Mouse (Mus musculus): ENCODE measurements around the gene Nanos3. TPM values are rescaled to one million over a fixed set of nuclear protein-coding genes. Genes with fewer than 3 reads are reported as not detected.

Nanos3 gene
- total RNA-seq, 2 experiments from 2014 or later, result 0.43 TPM; not detected in 1

- no peak for DNase-seq
- intact Hi-C loops (cut with DNase I; ENCODE audit: low total_unique reads), result loop anchor here (10.0 kb wide), 2 partner anchors 96 to 166 kb away; no protein-coding TSS in a partner anchor
Measured at GRCm38 (mm10) chr8:84188671-84189070, 3.7 kb upstream of the Nanos3 start.

DNA sequence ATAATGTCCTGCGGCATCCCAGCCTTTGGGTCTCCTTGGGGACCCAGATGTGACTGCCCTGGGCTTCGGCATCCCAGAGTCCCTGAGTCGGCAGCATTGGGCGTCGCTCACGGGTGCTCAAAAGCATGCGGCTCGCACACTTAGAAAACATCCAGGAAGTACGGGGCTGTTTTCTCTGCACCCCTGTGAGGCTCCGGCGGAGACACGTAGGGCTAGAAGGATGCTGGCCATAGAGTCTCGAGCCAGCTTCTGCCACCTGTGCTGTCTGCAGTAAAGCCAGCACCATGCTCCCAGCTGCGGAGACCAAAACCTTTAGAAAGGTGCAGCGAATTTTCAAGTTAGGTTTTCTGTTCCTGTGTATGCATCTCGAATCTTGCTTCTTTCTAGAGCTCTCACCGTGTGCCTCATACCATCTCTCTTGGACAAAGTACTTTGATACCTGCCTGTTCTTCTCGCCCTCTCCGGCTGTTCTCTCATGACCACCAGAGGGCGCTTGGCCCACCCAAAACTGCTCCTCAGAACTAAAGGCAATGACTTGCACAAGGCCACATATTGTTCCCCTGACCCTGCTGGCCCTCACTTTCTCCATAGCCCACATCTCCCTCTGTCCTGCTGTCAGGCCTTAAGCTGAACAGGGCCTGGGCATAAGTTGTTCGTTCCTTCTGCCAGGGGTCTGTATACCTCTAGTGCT, 2.2 kb upstream of the Nanos3 start:
- intact Hi-C loops (cut with DNase I; ENCODE audit: low total_unique reads), result loop anchor here (2.0 to 10.0 kb wide), 3 partner anchors 24 to 168 kb away; no protein-coding TSS in a partner anchor
- DNase-seq, result no peak

DNA sequence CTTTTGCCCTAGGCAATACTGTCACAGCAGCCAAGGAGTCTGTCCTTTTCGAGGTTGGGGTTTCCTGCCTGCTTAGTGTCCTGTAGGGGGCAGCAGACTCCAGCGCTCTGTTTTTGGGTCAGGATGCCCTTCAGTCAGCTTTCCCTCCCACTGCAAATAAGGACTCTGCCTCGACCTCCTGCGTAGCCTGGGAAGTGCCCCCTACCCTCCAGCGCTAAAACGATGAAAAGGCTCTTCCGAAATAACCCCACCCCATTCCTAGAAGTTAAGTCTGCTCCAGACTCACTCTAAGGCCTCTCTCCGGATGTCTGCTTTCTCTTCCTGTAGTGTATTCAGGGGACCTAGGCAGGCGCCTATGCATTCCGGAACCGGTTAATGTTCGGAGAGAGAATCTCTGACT, 1.5 kb upstream of the Nanos3 start:
- intact Hi-C loops (cut with DNase I; ENCODE audit: low total_unique reads), result loop anchor here (2.0 to 10.0 kb wide), 3 partner anchors 24 to 168 kb away; no protein-coding TSS in a partner anchor
- DNase-seq, result peak; percentile 68

GRCm38 (mm10) chr8:84184085-84185043, 653 bp downstream of the Nanos3 start:
- intact Hi-C loops (cut with DNase I; ENCODE audit: low total_unique reads), result loop anchor here (5.0 to 10.0 kb wide), 3 partner anchors 38 to 170 kb away; no protein-coding TSS in a partner anchor
- DNase-seq, result no peak

GRCm38 (mm10) chr8:84183261-84184084, 1.5 kb downstream of the Nanos3 start:
- DNase-seq, result peak; percentile 29
- intact Hi-C loops (cut with DNase I; ENCODE audit: low total_unique reads), result loop anchor here (5.0 to 10.0 kb wide), 3 partner anchors 39 to 171 kb away; no protein-coding TSS in a partner anchor

- intact Hi-C loops (cut with DNase I; ENCODE audit: low total_unique reads), result loop anchor here (5.0 to 10.0 kb wide), 3 partner anchors 39 to 172 kb away; no protein-coding TSS in a partner anchor
- no peak for DNase-seq
Measured at GRCm38 (mm10) chr8:84182833-84183232, 2.2 kb downstream of the Nanos3 start.

- intact Hi-C loops (cut with DNase I; ENCODE audit: low total_unique reads), result loop anchor here (5.0 to 10.0 kb wide), 3 partner anchors 42 to 174 kb away; no protein-coding TSS in a partner anchor
- DNase-seq, result peak; percentile 39
Measured at GRCm38 (mm10) chr8:84180530-84181190, 4.4 kb downstream of the Nanos3 start.

- no peak for DNase-seq
- intact Hi-C loops (cut with DNase I; ENCODE audit: low total_unique reads), result loop anchor here (5.0 to 10.0 kb wide), 4 partner anchors 42 to 175 kb away; partner anchors contain the start of genes Il27ra and Rln3
Measured at GRCm38 (mm10) chr8:84179946-84180345, 5.1 kb downstream of the Nanos3 start.

- intact Hi-C loops (cut with DNase I; ENCODE audit: low total_unique reads), result loop anchor here (10.0 kb wide), 1 partner anchor 134 kb away; the partner anchor contains the start of genes Il27ra and Rln3
- no peak for DNase-seq
Measured at GRCm38 (mm10) chr8:84178592-84178991, 6.4 kb downstream of the Nanos3 start.

DNA sequence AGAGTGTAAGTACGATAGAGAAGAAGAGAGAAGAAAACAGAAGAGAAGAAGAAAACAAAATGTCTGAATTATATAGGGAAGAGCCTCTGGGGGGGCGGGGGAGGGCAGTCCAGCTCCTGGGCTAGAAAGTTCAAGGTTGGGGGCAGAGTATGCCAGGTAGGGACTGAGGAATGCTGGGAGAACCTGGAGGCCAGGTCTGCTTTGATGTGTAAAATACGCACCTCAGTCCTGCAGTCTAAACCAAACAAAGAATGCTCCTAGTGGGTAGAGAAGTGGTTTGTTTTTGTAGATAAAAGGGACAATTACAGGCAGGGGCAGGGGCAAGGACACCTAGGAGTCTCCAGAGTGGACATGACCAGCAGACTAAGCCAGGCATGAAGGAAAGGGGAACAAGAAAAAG, 7.6 kb downstream of the Nanos3 start:
- DNase-seq, result no peak
- intact Hi-C loops (cut with DNase I; ENCODE audit: low total_unique reads), result loop anchor here (10.0 kb wide), 1 partner anchor 133 kb away; the partner anchor contains the start of genes Il27ra and Rln3

DNA sequence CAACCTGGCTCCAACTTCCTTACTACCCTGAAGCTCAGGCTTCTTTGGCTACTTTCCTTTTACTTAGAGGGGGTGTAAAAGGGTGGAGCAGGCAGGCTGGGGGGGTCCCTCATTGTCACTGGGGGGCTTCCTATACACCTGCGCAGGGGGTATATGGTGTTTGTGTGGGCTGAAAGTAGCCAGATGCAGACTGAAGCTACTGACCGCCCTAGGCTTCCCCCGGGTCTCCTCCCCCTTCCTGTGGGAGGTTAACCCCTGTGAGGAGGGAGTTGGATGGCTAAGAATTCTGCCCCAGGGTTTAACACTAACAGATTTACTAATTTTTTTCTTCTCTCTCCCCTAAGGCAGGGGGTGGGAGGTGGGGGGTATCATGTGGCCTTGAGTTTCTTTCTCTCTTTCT, 8.5 kb downstream of the Nanos3 start:
- DNase-seq, result no peak
- intact Hi-C loops (cut with DNase I; ENCODE audit: low total_unique reads), result loop anchor here (10.0 kb wide), 1 partner anchor 132 kb away; the partner anchor contains the start of genes Il27ra and Rln3

GRCm38 (mm10) chr8:84173861-84174260, 11.2 kb downstream of the Nanos3 start:
- intact Hi-C loops (cut with DNase I; ENCODE audit: low total_unique reads), result loop anchor here (10.0 kb wide), 1 partner anchor 129 kb away; the partner anchor contains the start of genes Il27ra and Rln3
- DNase-seq, result no peak

- DNase-seq, result no peak
- intact Hi-C loops (cut with DNase I; ENCODE audit: low total_unique reads), result loop anchor here (10.0 kb wide), 1 partner anchor 125 kb away; the partner anchor contains the start of genes Il27ra and Rln3
Measured at GRCm38 (mm10) chr8:84170096-84170495, 14.9 kb downstream of the Nanos3 start.

DNA sequence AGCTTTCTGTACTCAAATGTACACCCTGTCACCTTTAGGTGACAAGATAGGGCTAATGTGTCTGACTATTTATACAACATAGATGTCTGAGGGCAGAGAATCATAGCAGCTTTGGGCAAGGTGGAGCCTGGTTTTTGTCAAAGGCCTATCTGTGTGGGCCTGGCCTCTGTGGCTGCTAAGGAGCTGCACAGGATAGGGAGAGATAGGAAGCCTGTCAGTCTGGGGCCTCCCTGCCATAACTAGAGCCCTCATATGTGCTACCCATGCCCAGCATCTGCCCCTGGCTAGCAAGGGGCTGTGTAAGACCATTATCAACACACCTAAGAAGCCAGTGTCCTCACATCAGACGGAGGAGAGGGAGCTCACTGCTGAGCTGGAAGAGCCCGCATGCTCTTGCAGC, 17.3 kb downstream of the Nanos3 start:
- intact Hi-C loops (cut with DNase I; ENCODE audit: low total_unique reads), result no loop called here
- DNase-seq, result no peak

DNA sequence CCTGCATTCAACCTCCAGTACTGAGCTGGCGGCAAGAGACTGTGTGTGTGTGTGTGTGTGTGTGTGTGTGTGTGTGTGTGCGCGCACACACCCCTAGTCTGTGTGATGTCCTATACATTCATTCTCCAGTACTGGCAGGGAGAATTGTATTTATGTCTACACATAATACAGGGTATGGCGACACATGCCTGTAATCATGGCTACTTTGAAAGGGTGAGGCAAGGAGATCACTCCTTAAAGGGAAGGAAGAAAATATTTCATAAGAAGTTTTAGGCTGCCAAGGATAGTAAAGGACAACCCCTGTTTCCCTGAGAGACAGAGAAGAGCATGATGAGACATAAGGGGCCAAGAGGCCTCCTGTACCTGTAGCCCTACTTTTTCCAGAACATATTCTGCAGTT, 27.4 kb downstream of the Nanos3 start:
- intact Hi-C loops (cut with DNase I; ENCODE audit: low total_unique reads), result no loop called here
- DNase-seq, result no peak

- DNase-seq, result no peak
- intact Hi-C loops (cut with DNase I; ENCODE audit: low total_unique reads), result no loop called here
Measured at GRCm38 (mm10) chr8:84149181-84149580, 35.8 kb downstream of the Nanos3 start.

- DNase-seq, result no peak
- intact Hi-C loops (cut with DNase I; ENCODE audit: low total_unique reads), result no loop called here
Measured at GRCm38 (mm10) chr8:84148531-84148850, 36.5 kb downstream of the Nanos3 start.
